Mouse (Mus musculus): ENCODE results near the gene Adamts7. TPM values are rescaled to one million over a fixed set of nuclear protein-coding genes. Genes with fewer than 3 reads are reported as not detected.

Adamts7 gene
- total RNA-seq, 2 experiments from 2014 or later: 0.59 to 0.97 TPM

DNA sequence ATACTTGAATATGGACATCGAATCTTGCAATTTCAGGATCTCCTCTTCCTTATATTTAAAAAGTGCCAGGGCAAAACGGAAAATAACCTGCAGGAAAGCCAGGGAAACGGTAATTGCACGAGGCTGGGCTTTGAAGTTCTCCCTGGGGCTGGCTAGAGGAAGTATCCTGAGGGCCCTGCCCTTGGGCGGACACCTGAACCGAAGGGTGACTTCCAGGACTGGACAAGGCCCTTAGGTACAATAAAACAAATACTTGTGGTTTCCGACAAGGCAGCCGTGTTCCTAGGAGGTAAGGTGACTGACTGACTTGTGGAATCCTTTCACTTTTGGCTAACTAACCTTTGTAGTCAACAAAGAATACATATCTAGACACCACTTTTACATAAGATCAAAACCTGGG, 44.9 kb downstream of the Adamts7 start:
- H3K4me3 ChIP-seq: no peak overlapping the region
- H3K27ac ChIP-seq: no peak overlapping the region
- no peak for TF ChIP-seq CTCF (conservative IDR thresholded peaks at IDR 0.05)
- no peak for DNase-seq (ENCODE audit: low spot score in 2 of 2)

- no peak for TF ChIP-seq CTCF (conservative IDR thresholded peaks at IDR 0.05)
- DNase-seq (ENCODE audit: low spot score in 2 of 2): no peak
These were observed 45.8 kb downstream of the Adamts7 start for GRCm38 (mm10) chr9:90208655-90209054.

DNA sequence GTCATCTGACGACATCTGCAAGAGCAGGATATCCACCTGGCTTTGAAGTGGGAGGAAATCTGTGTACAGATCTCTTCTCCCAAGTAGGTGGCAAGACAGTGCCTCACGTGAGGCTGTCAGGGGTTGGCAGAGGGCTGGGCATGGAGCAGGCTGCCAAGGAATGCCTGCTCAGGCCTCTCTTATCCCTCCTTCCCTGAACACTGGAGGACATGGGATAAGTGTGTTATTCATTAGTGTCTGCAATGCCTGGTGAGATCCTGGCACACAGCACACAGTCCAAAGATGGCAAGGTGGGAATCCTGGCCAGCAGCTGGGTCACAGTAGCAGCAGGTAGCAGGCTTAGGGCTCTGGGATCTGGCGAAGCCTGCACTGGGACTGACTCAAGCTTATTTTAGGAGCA, 50.3 kb downstream of the Adamts7 start:
- no peak for DNase-seq (ENCODE audit: low spot score in 2 of 2)
- no peak for TF ChIP-seq CTCF (conservative IDR thresholded peaks at IDR 0.05)
- H3K27ac ChIP-seq: no peak overlapping the region
- no peak overlapping the region for H3K4me3 ChIP-seq

More at GRCm38 (mm10) chr9:90208655-90209054, 45.8 kb downstream of the Adamts7 start:
- Histone ChIP-seq H3K27ac (no peak overlapping the region), H3K4me3 (no peak overlapping the region)

- DNase-seq (ENCODE audit: low spot score in 2 of 2): no peak
- no peak overlapping the region for H3K27ac ChIP-seq
- H3K4me3 ChIP-seq: no peak overlapping the region
- no peak for TF ChIP-seq CTCF (conservative IDR thresholded peaks at IDR 0.05)
These were observed 53.6 kb downstream of the Adamts7 start for GRCm38 (mm10) chr9:90216259-90217001.

DNA sequence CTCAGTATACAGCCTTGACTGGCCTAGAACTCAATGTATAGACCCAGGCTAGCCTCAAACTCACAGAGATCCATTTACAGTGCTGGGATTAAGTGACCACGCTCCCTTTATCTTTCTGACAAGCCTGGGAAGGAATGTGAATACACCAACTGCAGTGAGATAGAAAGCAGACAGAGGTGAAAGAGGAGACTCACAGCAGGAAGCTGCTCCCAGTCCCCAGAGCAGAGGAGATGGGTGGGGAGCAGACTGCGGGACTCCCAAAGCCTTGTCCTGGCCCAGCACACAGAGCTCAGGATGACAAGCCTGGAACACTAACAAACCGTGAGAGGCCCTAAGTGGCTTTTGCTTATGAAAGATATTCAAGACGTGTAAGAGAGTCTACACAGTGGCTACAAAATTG, 54.6 kb downstream of the Adamts7 start:
- no peak for DNase-seq (ENCODE audit: low spot score in 2 of 2)
- no peak overlapping the region for H3K4me3 ChIP-seq
- no peak overlapping the region for H3K27ac ChIP-seq
- no peak for TF ChIP-seq CTCF (conservative IDR thresholded peaks at IDR 0.05)

DNA sequence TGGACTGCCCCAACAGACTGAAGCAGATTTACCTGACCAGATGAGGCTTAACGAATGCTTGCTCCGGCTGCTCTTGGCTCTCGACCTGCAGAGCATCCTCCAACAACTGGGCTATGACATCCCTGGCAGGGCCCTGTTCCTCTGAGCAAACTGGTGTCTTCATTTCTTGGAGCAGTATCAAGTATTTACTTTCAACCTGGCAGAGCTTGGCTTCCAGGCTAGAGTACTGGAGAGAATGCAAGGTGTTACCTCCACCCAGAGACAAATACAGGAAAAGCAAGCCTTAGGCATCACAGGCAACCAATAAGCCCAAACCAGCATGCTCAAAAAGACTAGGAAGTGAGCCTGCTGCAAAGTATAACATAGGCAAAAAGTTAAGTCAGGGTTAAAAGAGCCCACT, 59.4 kb downstream of the Adamts7 start:
- Histone ChIP-seq H3K4me3 (no peak overlapping the region), H3K27ac (no peak overlapping the region)
- TF ChIP-seq CTCF (conservative IDR thresholded peaks at IDR 0.05): no peak
- DNase-seq (ENCODE audit: low spot score in 2 of 2): no peak

GRCm38 (mm10) chr9:90226081-90226741, 63.3 kb downstream of the Adamts7 start:
- Histone ChIP-seq H3K27ac (peak overlapping the region; percentile 67), H3K4me3 (no peak overlapping the region; the same call in 1 of the 2 replicates)
- peak in 1 of 2 experiments; percentile 30 for DNase-seq (ENCODE audit: low spot score in 2 of 2)
- no peak for TF ChIP-seq CTCF (conservative IDR thresholded peaks at IDR 0.05)

- no peak for DNase-seq (ENCODE audit: low spot score in 2 of 2)
- Histone ChIP-seq H3K4me3 (no peak overlapping the region; the same call in 1 of the 2 replicates), H3K27ac (peak overlapping the region; percentile 67)
- no peak for TF ChIP-seq CTCF (conservative IDR thresholded peaks at IDR 0.05)
These were observed 63.9 kb downstream of the Adamts7 start for GRCm38 (mm10) chr9:90226742-90227096.

DNA sequence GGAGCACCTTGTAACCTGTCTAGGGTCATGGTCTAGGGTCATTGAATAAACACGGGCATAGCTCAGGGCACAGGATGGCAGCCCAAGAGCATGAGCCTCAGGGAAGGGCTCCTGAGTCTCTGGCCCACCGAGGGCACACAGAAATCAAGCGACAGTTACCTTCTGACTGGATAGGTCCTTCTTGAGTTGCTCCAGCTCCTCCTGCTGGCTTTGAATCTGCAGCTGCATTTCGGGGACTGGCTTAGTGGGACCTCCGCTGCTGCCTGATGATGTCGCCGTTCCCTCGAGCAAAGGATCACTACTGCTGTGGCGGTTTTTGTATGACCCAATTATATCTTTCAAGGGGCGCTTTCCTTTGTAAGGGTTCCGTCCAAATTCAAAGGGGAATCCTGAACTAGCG, 64.3 kb downstream of the Adamts7 start:
- DNase-seq (ENCODE audit: low spot score in 2 of 2): no peak
- Histone ChIP-seq H3K27ac (peak overlapping the region; percentile 67; the same call in 1 of the 2 replicates), H3K4me3 (no peak overlapping the region)

GRCm38 (mm10) chr9:90232781-90233690, 70.2 kb downstream of the Adamts7 start:
- TF ChIP-seq CTCF (conservative IDR thresholded peaks at IDR 0.05): no peak

More for the DNA sequence above, 64.3 kb downstream of the Adamts7 start:
- TF ChIP-seq CTCF (conservative IDR thresholded peaks at IDR 0.05): peak; percentile 55

DNA sequence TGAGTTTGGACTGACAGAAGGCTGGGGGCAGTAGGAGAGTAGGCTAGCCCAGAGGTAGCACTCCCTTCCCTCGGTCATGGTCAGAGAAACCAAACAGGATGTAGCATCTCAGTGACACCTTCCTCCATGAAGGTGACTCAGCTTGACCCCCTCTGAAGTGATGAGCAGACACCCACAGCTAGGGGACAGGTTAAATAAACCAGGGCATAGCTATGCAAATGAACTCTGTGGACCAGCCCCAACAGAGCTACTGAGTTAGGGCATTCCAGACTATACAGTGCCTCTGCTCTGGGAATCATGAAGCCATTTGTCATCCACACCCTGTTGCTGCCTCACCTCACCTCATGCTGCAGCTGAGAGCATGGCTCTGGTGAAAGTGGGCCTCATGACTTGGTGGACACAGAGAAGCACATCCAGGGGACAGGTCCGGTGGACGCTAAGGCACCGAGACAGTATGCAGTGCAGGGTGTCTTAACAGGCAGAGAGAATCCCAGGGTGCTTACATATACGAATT, 71.1 kb downstream of the Adamts7 start:
- H3K27ac ChIP-seq: no peak overlapping the region
- DNase-seq (ENCODE audit: low spot score in 2 of 2): no peak
- H3K4me3 ChIP-seq: no peak overlapping the region
- no peak for TF ChIP-seq CTCF (conservative IDR thresholded peaks at IDR 0.05)

More at GRCm38 (mm10) chr9:90232781-90233690, 70.2 kb downstream of the Adamts7 start:
- no peak for DNase-seq (ENCODE audit: low spot score in 2 of 2)
- Histone ChIP-seq H3K4me3 (no peak overlapping the region), H3K27ac (no peak overlapping the region)

- Histone ChIP-seq H3K4me3 (no peak overlapping the region), H3K27ac (no peak overlapping the region)
- no peak for DNase-seq (ENCODE audit: low spot score in 2 of 2)
- TF ChIP-seq CTCF (conservative IDR thresholded peaks at IDR 0.05): no peak
These were observed 71.9 kb downstream of the Adamts7 start for GRCm38 (mm10) chr9:90234786-90235185.

Data from layer of hippocampus, adult 2 months (tissue).